Comparison of ENCODE assay signal across 8 mouse cellular contexts in the genomic region with DNA sequence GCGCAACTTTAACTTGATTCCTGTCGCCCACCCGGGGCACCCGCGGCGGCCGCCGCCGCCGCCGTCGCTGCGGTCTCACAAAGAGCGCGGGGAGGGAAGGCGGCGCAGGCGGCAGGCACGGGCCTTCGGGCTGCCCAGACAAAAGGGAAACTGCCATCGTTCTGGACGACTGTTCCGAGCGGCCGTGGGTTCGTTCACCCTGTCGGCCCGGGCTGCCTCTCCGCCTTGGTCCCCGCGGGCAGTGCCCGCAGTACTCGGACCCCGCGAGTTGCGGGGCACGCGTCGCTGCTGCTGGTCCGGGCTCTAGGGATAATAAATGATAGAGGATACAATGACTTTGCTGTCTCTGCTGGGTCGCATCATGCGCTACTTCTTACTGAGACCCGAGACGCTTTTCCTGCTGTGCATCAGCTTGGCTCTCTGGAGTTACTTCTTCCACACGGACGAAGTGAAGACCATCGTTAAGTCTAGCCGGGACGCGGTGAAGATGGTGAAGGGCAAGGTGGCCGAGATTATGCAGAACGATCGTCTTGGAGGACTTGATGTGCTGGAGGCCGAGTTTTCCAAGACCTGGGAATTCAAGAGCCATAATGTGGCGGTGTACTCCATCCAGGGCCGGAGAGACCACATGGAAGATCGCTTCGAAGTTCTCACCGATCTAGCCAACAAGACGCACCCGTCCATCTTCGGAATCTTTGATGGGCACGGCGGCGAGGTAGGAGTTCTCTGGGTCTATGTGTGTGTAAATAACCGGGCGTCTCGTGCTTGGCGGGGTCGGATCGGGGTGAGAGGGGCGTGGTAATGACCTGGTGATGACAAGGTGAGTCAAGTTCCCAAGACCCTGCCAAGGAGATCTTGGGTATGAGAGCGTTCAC. TPM values are rescaled to one million over a fixed set of nuclear protein-coding genes. Genes with fewer than 3 reads are reported as not detected.
A peak's percentile ranks its signal among the peaks of the same experiment; 100 is the strongest.
DNase-seq lines count a peak whose midpoint lies in the region; ATAC-seq and TF ChIP-seq lines count a peak whose summit lies in the region.

No protein-coding gene starts in this region.

- WGBS in lung, adult 2 months: 1% methylated on average over 73 of the region's 73 CpGs
- under 1% methylated on average over 64 of the region's 73 CpGs for WGBS in forebrain, embryonic 15.5 days
- WGBS in liver, embryonic 16.5 days (ENCODE audit: insufficient replicate concordance): under 1% methylated on average over 73 of the region's 73 CpGs

- no peak for TF ChIP-seq POLR2A in lung, adult 2 months (IDR thresholded peaks at IDR 0.05; ENCODE audit: borderline replicate concordance, extremely low read depth, low read depth, low read length)

- no peaks in the 10 kb centered on the region for H3K9me3 ChIP-seq in forebrain, embryonic 15.5 days
- no peaks in the 10 kb centered on the region for H3K9me3 ChIP-seq in liver, embryonic 16.5 days (replicated peaks; ENCODE audit: control insufficient read depth, low read length)

- H3K4me1 ChIP-seq in lung, adult 2 months (ENCODE audit: control insufficient read depth, insufficient read depth, low read length): peaks cover 12% of the 10 kb centered on the region
- peaks cover 28% of the 10 kb centered on the region for H3K4me1 ChIP-seq in forebrain, embryonic 15.5 days
- H3K4me1 ChIP-seq in liver, embryonic 16.5 days (ENCODE audit: control insufficient read depth, low read depth, low read length): peaks cover 29% of the 10 kb centered on the region

- peak; percentile 62 for ATAC-seq in forebrain, embryonic 15.5 days (replicated peaks)
- peak; percentile 29 for ATAC-seq in inflammation-experienced regulatory T-cells, adult 6 months
- ATAC-seq in liver, embryonic 16.5 days (ENCODE audit: low read depth): peak; percentile 1

- H3K4me2 ChIP-seq in forebrain, embryonic 15.5 days (replicated peaks): peak overlapping the region; percentile 79
- H3K4me2 ChIP-seq in liver, embryonic 16.5 days (ENCODE audit: low read depth, low read length): peak overlapping the region; percentile 66

- DNase-seq in lung, adult 2 months: no peak
- no peak for DNase-seq in lung, postnatal 14 days
- DNase-seq in brain, adult 2 months (ENCODE audit: low read depth, low spot score): peak; percentile 49
- DNase-seq in retina, postnatal 1 day: peak; percentile 77
- DNase-seq in ovary, postnatal 10 days (ENCODE audit: low spot score): no peak

- H3K27me3 ChIP-seq in forebrain, embryonic 15.5 days: no peaks in the 10 kb centered on the region
- no peaks in the 10 kb centered on the region for H3K27me3 ChIP-seq in liver, embryonic 16.5 days (ENCODE audit: control insufficient read depth, insufficient read depth, low read depth, low read length)

- H3K27ac ChIP-seq in forebrain, embryonic 15.5 days (replicated peaks): peak overlapping the region; percentile 90
- peak overlapping the region; percentile 87 for H3K27ac ChIP-seq in liver, embryonic 16.5 days (ENCODE audit: low read length)

- no peak for TF ChIP-seq CTCF in lung, adult 2 months (IDR thresholded peaks at IDR 0.05; ENCODE audit: insufficient read depth, low read length)

- peak overlapping the region; percentile 83 for H3K9ac ChIP-seq in forebrain, embryonic 15.5 days (replicated peaks)
- H3K9ac ChIP-seq in liver, embryonic 16.5 days (ENCODE audit: low read depth, low read length): peak overlapping the region; percentile 95

- peak overlapping the region; percentile 95 for H3K4me3 ChIP-seq in lung, adult 2 months (replicated peaks; ENCODE audit: extremely low read depth, low read depth, low read length)
- H3K4me3 ChIP-seq in forebrain, embryonic 15.5 days: peak overlapping the region; percentile 81
- peak overlapping the region; percentile 74 for H3K4me3 ChIP-seq in liver, embryonic 16.5 days (ENCODE audit: low read depth, low read length)

- no peaks in the 10 kb centered on the region for H3K36me3 ChIP-seq in forebrain, embryonic 15.5 days
- H3K36me3 ChIP-seq in liver, embryonic 16.5 days (ENCODE audit: control insufficient read depth, insufficient read depth): no peaks in the 10 kb centered on the region

RNA-seq across cellular contexts. Expression of a gene that starts 0.8 kb away (rescaled TPM):
- 3.0 and 5.2 TPM in 2 replicates for polyA plus RNA-seq in lung, adult 2 months (2012; rRNA removed)
- polyA plus RNA-seq in forebrain, embryonic 15.5 days (2015; fragmentation: Nextera tagmentation; extraction: Ambion mirVana): 26.2 and 27.7 TPM in 2 replicates
- 1 to 10 TPM in 2 of 3 experiments, under 1 TPM in 1; 0.06 to 4.4 (median 3.0) TPM for polyA plus RNA-seq in inflammation-experienced regulatory T-cells, adult 6 months (2017; shearing (Covaris generic))
- 4.1 and 4.6 TPM in 2 replicates for polyA plus RNA-seq in liver, embryonic 16.5 days (2015; fragmentation: Nextera tagmentation; extraction: Ambion mirVana)

Comparison
In these comparisons a context has a peak if more than half of its experiments do, and no peak if none do; other contexts are left out.
1. DNase-seq: peak in brain, adult 2 months (single experiment) and retina, postnatal 1 day (single experiment); none in lung, adult 2 months (single experiment), lung, postnatal 14 days (single experiment) and ovary, postnatal 10 days (single experiment).
2. ATAC-seq: peak in every context shown above with its lines; median percentile 62 in forebrain, embryonic 15.5 days; 29 in inflammation-experienced regulatory T-cells, adult 6 months; 1 in liver, embryonic 16.5 days.
3. Peak in every context shown above with its lines, with median percentiles within 50 percentile points of each other: H3K4me3 ChIP-seq.